Mouse (Mus musculus) E14TG2a.4 (cell line): Measurements from ENCODE around the gene D030056L22Rik.
"Not testable (repeated sequence)": the region's sequence is repeated elsewhere in the genome, so short reads cannot be mapped to it uniquely, and the experiment has no call there.

Experiments used
- H3K27me3 ChIP-seq: 2 replicates; pipeline ENCODE4 v1.6.1; 2014; ENCODE audit warnings: low read length, control low read depth; ENCODE audit not compliant: insufficient read depth
- H3K36me3 ChIP-seq: 2 replicates; pipeline ENCODE4 v1.6.1; 2014; ENCODE audit warnings: low read length, control low read depth; ENCODE audit not compliant: insufficient read depth
- H3K4me1 ChIP-seq: replicated peaks from 2 replicates; pipeline ENCODE4 v1.6.1; 2014; ENCODE audit warnings: low read depth, low read length, control low read depth
- H3K4me3 ChIP-seq: replicated peaks from 2 replicates; pipeline ENCODE4 v1.5.1; 2014; ENCODE audit warnings: mild to moderate bottlenecking, low read length
- H3K9me3 ChIP-seq: 2 replicates; pipeline ENCODE4 v1.6.1; 2014; ENCODE audit warnings: low read length, control low read depth
- CTCF ChIP-seq: conservative IDR thresholded peaks from 2 replicates; pipeline ENCODE4 v1.5.1; 2014; ENCODE audit warnings: low read length
- NANOG ChIP-seq: IDR thresholded peaks from 2 replicates; pipeline ENCODE4 v1.6.1; 2014; ENCODE audit warnings: borderline replicate concordance, low read length, mixed read lengths
- POU5F1 ChIP-seq: IDR thresholded peaks from 2 replicates; pipeline ENCODE4 v1.6.1; 2014; ENCODE audit warnings: low read length, borderline replicate concordance

The D030056L22Rik gene

DNA sequence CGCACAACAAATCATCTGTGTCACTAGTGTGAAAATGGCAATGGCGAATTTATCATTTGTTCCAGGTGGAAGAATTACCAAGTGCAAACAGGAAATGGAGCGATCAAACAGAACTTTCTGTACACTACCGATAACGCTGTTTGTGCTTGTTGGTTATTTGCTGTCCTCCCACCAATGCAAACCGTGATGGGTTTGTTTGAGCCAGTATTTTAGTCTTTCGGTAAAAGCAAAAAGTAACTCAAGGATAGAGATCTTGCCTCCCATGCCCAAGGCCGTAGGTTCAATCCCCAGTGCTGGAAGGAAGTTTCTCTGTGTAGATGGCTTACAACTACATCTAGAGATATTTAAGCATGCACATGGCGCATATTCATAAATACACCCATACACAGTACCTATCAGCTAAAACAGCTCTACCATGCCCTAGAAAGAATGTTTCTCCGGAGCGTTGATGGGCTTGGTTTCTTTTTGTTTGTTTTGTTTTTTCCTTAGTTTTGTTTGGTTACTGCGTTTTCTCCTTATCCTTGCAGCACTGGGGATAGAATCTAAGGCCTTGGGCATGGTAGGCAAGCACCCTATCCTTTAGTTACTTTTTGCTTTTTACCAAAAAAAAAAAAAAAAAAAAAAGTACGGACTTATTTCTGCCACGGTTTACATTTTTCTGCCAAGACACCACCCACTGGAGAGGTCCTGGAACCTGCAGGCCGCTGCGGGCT lies 684 bp upstream of the D030056L22Rik start:
- Histone ChIP-seq H3K36me3 (peaks cover 28% of the 10 kb centered on the region), H3K4me1 (peaks cover 67% of the 10 kb centered on the region), H3K4me3 (peak overlapping the region; percentile 99), H3K9me3 (no peaks in the 10 kb centered on the region), H3K27me3 (no peaks in the 10 kb centered on the region)
- TF ChIP-seq NANOG = no peak
- no peak for TF ChIP-seq POU5F1
- TF ChIP-seq CTCF = no peak

DNA sequence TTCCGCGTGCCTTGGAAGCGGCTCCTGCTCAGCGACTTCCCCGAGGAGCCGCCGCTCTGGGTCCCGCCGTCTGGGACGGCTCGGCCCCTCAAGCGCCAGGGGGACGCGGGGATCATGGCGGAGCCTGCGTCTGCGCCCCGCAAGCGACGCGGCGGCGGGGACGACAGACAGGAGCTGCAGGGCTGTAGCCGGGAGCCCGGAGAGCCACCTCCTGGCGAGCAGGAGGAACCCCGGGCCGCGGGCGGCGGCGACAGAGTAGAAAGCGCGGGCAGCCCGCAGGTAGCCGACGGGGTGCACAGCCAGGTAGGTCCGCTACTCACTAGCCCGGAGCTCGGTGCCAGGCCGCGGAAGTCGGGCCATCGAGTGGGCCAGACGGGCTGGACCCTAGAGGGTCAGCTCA lies 364 bp downstream of the D030056L22Rik start:
- not testable (repeated sequence) for H3K27me3 ChIP-seq, H3K9me3 ChIP-seq
- Histone ChIP-seq H3K36me3 (peaks cover 34% of the 10 kb centered on the region), H3K4me3 (peak overlapping the region; percentile 99), H3K4me1 (peaks cover 64% of the 10 kb centered on the region)

DNA sequence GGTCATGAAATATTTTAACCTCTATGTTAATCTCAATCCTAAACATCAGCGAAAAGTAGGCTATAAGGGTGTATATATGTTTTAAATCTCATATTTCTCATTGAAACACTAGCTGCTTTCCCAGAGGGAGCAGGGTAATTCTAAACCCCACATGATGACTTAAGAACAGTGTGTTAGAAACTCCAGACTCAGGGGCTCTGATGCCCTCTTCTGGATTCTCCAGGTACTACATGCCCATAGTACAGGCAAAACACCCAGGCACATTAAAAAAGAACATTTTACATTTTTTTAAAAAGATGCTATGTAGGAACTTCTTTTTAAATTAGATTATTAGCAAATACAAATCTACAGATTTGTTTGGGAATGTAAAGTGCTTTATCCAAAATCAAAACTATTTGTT lies 3.4 kb downstream of the D030056L22Rik start:
- no peak for TF ChIP-seq NANOG
- no peak for TF ChIP-seq POU5F1
- peak; percentile 99 for TF ChIP-seq CTCF
- Histone ChIP-seq H3K4me1 (peaks cover 50% of the 10 kb centered on the region), H3K27me3 (no peaks in the 10 kb centered on the region), H3K9me3 (no peaks in the 10 kb centered on the region), H3K36me3 (peaks cover 43% of the 10 kb centered on the region), H3K4me3 (peak overlapping the region; percentile 99; the same call in 1 of the 2 replicates)

DNA sequence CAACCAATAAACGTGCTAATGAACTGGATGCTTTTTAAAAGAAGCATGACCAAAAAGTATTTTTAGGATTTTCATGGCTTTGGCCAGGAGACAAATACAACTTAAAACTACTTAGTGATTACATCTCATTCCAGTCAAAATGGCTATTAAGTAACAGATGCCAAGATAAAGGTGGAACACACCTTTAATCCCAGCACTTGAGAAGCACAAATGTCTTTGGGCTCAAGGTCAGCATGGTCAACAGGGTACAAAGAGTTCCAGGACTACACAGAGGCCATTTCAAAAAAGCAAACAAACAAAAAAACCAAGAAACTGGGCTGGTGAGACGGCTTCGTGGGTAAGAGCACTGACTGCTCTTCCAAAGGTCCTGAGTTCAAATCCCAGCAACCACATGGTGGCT lies 7.3 kb downstream of the D030056L22Rik start:
- H3K36me3 ChIP-seq = peaks cover 31% of the 10 kb centered on the region
- H3K27me3 ChIP-seq = no peaks in the 10 kb centered on the region
- H3K4me3 ChIP-seq = no peak overlapping the region
- peaks cover 26% of the 10 kb centered on the region for H3K4me1 ChIP-seq
- TF ChIP-seq NANOG (no peak), POU5F1 (no peak), CTCF (no peak)
- no peaks in the 10 kb centered on the region for H3K9me3 ChIP-seq

DNA sequence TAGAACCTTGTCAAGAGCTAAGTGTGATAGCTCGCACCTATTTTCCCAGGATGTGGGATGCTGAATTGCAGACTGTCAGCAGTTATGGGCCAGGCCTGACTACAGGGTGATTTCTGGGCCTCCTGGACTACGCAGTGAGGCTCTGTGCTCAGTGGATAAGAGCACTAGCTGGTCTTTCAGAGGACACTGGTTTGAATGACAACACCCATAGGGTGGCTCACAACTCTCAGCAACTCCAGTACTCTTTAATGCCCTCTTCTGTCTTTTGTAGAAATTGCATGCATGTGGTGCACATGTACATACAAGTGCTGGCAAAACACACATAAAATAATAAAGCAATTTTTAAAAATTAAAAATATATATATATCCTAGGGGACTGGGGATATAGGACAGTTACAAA lies 12.2 kb downstream of the D030056L22Rik start:
- Histone ChIP-seq H3K4me3 (no peak overlapping the region), H3K27me3 (no peaks in the 10 kb centered on the region), H3K4me1 (peaks cover 5% of the 10 kb centered on the region), H3K36me3 (no peaks in the 10 kb centered on the region), H3K9me3 (no peaks in the 10 kb centered on the region)
- TF ChIP-seq CTCF (no peak), POU5F1 (no peak), NANOG (no peak)

DNA sequence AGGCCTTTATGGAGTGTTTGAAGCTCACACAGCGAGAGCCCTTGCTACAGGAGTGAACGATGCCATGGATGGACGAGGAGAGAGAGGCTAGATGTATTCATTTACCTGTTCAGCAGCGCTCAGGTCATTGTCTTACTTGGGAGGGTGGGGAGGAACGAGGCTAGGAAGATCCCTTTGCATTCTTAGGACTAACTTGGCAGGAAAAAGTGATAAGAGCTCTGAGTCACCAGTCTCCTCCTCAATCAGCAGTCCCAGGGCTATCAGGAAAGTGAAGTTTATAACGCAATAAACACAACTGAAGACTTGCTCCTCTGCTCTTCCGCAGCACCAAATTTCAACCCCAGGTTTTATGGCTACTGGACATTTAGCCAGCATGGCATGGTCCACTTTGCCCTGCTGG lies 17.3 kb downstream of the D030056L22Rik start:
- TF ChIP-seq CTCF = no peak
- no peak for TF ChIP-seq NANOG
- TF ChIP-seq POU5F1 = no peak
- Histone ChIP-seq H3K4me1 (no peaks in the 10 kb centered on the region), H3K27me3 (no peaks in the 10 kb centered on the region), H3K4me3 (no peak overlapping the region), H3K36me3 (no peaks in the 10 kb centered on the region), H3K9me3 (no peaks in the 10 kb centered on the region)

DNA sequence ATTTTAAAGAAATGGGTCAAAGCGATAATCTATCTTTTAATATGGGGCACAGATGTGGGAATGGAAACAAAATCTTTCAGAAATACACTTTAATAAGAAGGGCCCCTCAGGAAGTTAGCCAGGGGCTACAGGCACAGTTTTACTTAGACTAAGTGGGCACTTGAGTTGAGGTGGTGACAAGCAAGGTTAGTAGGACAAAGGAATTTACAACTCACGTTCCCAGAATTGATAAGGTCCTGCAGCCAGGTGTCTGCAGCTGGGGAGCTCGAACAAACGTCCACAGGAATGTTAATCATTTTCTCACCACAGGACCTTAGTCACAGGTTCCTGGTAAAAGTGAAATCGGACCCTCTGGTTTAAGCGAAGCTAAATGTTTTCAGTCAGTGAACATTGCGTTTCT lies 18.1 kb downstream of the D030056L22Rik start:
- Histone ChIP-seq H3K36me3 (no peaks in the 10 kb centered on the region), H3K4me1 (no peaks in the 10 kb centered on the region), H3K4me3 (no peak overlapping the region), H3K27me3 (no peaks in the 10 kb centered on the region), H3K9me3 (no peaks in the 10 kb centered on the region)
- TF ChIP-seq NANOG (no peak), POU5F1 (no peak)

DNA sequence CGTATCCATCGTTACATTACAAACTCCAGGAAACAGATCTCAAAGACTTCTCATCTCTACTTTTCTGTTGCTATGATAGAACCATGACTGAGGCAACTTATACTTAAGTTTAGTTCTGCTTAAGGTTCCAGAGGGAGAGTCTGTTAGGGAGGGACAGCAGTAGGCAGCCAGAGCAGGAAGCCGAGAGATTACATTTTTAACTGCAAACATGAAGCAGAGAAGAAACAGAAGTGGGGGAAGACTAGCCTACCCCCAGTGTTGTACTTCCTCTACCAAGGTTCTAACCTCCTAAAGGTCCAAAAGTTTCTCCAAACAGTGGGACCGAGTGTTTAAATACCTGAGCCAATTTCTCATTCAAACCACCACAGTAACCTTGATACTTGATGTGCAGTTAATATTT lies 22.9 kb downstream of the D030056L22Rik start:
- H3K36me3 ChIP-seq = no peaks in the 10 kb centered on the region
- H3K9me3 ChIP-seq = no peaks in the 10 kb centered on the region
- H3K4me1 ChIP-seq = no peaks in the 10 kb centered on the region
- TF ChIP-seq POU5F1 (no peak), NANOG (no peak), CTCF (no peak)
- no peak overlapping the region for H3K4me3 ChIP-seq
- no peaks in the 10 kb centered on the region for H3K27me3 ChIP-seq

DNA sequence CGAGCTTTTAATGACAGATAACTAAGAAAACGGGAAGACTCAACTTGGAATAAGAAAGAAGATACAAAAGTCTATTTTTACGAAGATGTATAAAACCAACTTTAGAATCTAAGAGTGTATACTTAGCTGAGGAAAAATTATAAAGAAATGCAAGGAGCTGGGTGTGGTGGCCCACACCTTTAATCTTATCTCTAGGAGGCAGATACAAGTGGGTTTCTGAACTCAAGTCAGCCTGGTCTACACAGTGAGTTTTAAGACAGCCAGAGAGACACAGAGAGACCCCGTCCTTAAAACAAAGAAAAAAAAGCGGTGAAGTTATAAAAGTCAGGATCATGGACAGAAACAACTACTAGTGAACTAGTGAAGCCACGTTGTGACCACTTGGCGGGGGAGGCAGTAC lies 26.2 kb downstream of the D030056L22Rik start:
- Histone ChIP-seq H3K4me3 (no peak overlapping the region), H3K27me3 (no peaks in the 10 kb centered on the region), H3K4me1 (no peaks in the 10 kb centered on the region), H3K9me3 (no peaks in the 10 kb centered on the region), H3K36me3 (no peaks in the 10 kb centered on the region)
- TF ChIP-seq NANOG = no peak
- TF ChIP-seq CTCF = no peak
- no peak for TF ChIP-seq POU5F1
